Mouse (Mus musculus): ENCODE data around the gene Ank2.

DNA sequence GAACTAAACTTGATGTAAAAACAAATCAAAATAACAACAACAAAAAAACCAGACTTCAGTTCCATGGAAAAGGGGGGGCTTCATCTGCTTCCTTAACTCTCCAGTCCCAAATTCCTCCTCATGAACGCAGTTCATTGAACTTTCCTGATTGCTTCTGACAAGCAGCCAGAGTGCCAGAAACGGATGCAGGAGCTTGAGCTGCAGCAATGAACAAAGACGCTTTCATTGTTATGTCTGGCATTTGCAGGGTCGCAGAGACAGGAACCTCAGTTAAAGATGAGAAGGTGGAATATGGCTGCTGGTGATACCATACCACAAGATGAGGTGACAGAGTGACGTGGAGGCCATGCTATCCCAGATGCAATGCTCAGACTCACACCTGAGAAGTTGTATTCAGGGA, 248.2 kb downstream of the Ank2 start:
- TF ChIP-seq CTCF (IDR thresholded peaks at IDR 0.05) (no peak), EP300 (IDR thresholded peaks at IDR 0.05) (no peak)

Data from lung, postnatal 0 days (tissue).